Mouse (Mus musculus) forebrain, embryonic 11.5 days (tissue): ENCODE data around the gene Olfr1350. TPM values are rescaled to one million over a fixed set of nuclear protein-coding genes. Genes with fewer than 3 reads are reported as not detected.

Source experiments
- polyA plus RNA-seq: library from polyadenylated mRNA; unstranded; fragments of >200 nt; fragmentation: Nextera tagmentation; extraction: Ambion mirVana; gene quantifications from 2 replicates; pipeline ENCODE4 v1.2.1, GENCODE M21; 2014

Olfr1350 gene
- polyA plus RNA-seq, 1 experiment from 2014 or later, result not detected

Other genes starting within 250 kb of the Olfr1350 start
- gene Zfp583, start 233.6 kb upstream of the Olfr1350 start, polyA plus RNA-seq, result 5.9 and 6.6 TPM in 2 replicates
- 3.9 and 4.1 TPM in 2 replicates for gene Gm3854, start 221.1 kb upstream of the Olfr1350 start, polyA plus RNA-seq
- gene Zfp78, start 201.6 kb upstream of the Olfr1350 start, polyA plus RNA-seq, result 1.9 and 3.1 TPM in 2 replicates
- 12.3 and 12.8 TPM in 2 replicates for gene Zfp28, start 181.5 kb upstream of the Olfr1350 start, polyA plus RNA-seq
- 0.55 and 0.99 TPM in 2 replicates for gene Smim17, start 166.1 kb upstream of the Olfr1350 start, polyA plus RNA-seq
- gene Gm20715, start 154.6 kb upstream of the Olfr1350 start, polyA plus RNA-seq, result not detected in 2 replicates
- gene Olfr1344, start 126.2 kb upstream of the Olfr1350 start, polyA plus RNA-seq, result not detected in 2 replicates
- gene Olfr1336, start 108.7 kb upstream of the Olfr1350 start, polyA plus RNA-seq, result not detected in 2 replicates
- gene Olfr1346, start 97.7 kb upstream of the Olfr1350 start, polyA plus RNA-seq, result not detected in 2 replicates
- gene Olfr5, start 77.9 kb upstream of the Olfr1350 start, polyA plus RNA-seq, result not detected in 2 replicates
- gene Olfr1347, start 65.1 kb upstream of the Olfr1350 start, polyA plus RNA-seq, result not detected in 2 replicates
- gene Olfr1348, start 56.1 kb upstream of the Olfr1350 start, polyA plus RNA-seq, result not detected in 2 replicates
- not detected in 2 replicates for gene Olfr1349, start 41.9 kb upstream of the Olfr1350 start, polyA plus RNA-seq
- gene Zim1, start 131.6 kb downstream of the Olfr1350 start, polyA plus RNA-seq, result 1.2 TPM in 2 replicates
- gene Peg3, start 165.6 kb downstream of the Olfr1350 start, polyA plus RNA-seq, result 100 and 104 TPM in 2 replicates
- gene Usp29, start 165.7 kb downstream of the Olfr1350 start, polyA plus RNA-seq, result 13.3 and 14.4 TPM in 2 replicates